Mouse (Mus musculus): Measurements from ENCODE around the gene 2310003L06Rik. TPM values are rescaled to one million over a fixed set of nuclear protein-coding genes. Genes with fewer than 3 reads are reported as not detected.

The 2310003L06Rik gene
- polyA plus RNA-seq (2016; fragmentation: Nextera tagmentation; extraction: Ambion mirVana) = not detected in 2 replicates

DNA sequence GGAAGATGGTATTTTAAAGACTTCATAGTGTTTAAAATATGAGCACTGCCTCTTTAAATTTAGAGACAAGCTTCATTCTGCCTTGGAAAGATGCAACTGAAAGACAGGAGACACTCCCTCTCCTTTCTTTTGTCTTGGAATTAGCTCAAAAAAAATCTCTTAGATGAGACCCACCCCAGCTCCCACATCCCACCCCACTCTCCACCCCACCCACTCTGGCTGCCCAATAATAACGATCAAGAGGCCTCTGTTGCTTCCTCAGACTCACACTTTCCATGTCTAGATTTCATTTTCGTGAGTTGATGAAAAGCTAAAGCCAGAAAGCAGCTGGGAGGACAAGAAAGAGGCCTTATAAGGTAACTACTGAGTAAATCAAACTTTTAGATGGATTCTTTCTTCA, at the start of gene 2310003L06Rik, which contains the start of gene Gm28434:
TSS of gene 2310003L06Rik (plus strand) at position 259 of the 400 bp plus-strand sequence.
TSS of gene Gm28434 (plus strand) at position 317 of the 400 bp plus-strand sequence.
- Histone ChIP-seq H3K9me3 (no peaks in the 10 kb centered on the region), H3K4me1 (no peaks in the 10 kb centered on the region), H3K27ac (no peak within 1 kb of the TSS), H3K36me3 (replicated peaks) (no peaks in the 10 kb centered on the region), H3K27me3 (ENCODE audit: poor library complexity, severe bottlenecking) (no peaks in the 10 kb centered on the region), H3K4me3 (no peak within 1 kb of the TSS)
- 65% methylated on average over 2 of the region's 2 CpGs for WGBS
- DNase-seq (ENCODE audit: extremely low spot score, low spot score) = no peak

DNA sequence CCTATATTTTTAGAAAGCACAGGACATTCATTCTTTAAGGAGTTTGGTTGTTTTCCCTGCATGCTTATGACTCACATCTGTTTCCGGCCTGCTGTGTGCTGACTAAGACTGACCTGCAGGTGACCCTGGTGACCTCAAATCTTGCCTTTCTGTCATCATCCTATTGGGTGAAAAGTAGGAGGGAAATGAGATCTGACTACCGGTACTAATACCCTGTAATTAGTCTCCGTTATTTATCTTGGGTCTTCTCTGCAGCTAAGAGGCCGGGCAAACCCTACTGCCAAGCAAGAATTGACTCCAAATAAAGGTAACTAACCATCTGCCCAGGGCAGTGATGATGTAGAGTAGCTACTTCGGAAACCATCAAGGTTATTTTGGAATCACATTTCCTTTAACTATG, 43.9 kb upstream of the 2310003L06Rik start, which contains the start of gene Csn3:
TSS of gene Csn3 (plus strand) at position 208 of the 400 bp plus-strand sequence.
- peaks cover 18% of the 10 kb centered on the region; the same call in 1 of the 2 replicates for H3K4me1 ChIP-seq
- H3K27me3 ChIP-seq (ENCODE audit: poor library complexity, severe bottlenecking) = no peaks in the 10 kb centered on the region
- H3K4me3 ChIP-seq = no peak within 1 kb of the TSS
- no peaks in the 10 kb centered on the region for H3K9me3 ChIP-seq
- WGBS = 21% methylated on average over 5 of the region's 5 CpGs
- no peak for DNase-seq (ENCODE audit: extremely low spot score, low spot score)
- H3K36me3 ChIP-seq (replicated peaks) = no peaks in the 10 kb centered on the region
- H3K27ac ChIP-seq = no peak within 1 kb of the TSS

DNA sequence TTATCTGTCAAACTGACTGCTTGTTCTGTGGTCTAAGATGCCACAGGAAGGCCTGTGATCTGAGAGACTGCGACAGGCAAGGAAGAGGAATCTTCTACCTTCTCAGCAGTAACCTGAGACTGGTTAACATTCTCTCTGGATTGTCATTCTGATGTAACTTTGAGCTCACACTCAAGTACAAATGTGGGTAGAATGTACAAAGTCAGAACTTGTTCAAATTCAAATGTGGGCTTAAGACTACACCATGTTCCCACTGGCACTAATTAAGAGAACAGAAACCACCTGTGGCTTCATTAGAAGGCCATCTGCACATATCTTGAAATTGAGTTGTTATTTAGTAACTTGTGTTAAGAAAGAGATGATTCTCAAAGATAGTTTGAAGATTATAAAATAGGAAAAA, 37.7 kb upstream of the 2310003L06Rik start:
- Histone ChIP-seq H3K27me3 (ENCODE audit: poor library complexity, severe bottlenecking) (no peaks in the 10 kb centered on the region), H3K4me1 (no peaks in the 10 kb centered on the region), H3K27ac (no peak overlapping the region), H3K36me3 (replicated peaks) (no peaks in the 10 kb centered on the region), H3K4me3 (no peak overlapping the region), H3K9me3 (no peaks in the 10 kb centered on the region)
- 44% methylated on average over 1 of the region's 1 CpGs for WGBS
- no peak for DNase-seq (ENCODE audit: extremely low spot score, low spot score)

DNA sequence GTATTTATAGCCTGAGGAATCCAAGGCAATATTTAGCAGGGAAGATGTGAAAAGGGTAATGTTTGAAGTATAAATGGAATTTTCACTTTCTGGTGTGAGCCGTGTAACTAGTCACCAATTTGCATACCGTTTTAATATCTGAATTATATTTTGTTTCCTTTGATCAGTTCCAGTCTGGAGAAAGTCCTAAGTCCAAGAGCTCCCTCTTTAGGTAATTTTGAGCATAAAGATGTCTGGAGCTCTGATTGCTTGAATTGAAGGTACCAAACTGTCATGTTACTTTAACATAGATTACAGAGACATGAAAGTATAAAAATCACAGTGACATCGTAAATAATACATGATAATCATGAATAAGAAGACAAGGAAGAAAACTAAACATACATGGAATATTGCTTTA, 28.5 kb upstream of the 2310003L06Rik start:
- DNase-seq (ENCODE audit: extremely low spot score, low spot score) = no peak
- H3K9me3 ChIP-seq = no peaks in the 10 kb centered on the region

DNA sequence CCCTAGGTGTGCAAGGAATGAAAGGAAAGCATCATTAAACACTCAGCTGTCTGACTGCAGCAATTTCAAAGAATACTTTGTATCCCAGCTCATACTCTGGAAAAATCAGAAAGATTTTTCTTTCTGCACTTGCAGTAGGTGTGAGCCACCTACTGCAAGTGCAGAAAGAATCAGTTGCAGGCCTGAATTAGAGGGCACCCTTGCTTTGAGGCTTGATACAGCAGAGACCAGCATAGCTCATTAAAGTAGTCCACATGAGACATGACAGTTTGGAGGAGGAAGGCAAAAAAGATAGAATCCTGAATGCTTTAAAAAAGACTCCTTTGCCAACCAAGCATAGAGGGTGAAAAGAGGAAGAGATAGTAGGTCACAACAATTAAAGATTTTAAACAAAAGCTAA, 26.7 kb upstream of the 2310003L06Rik start:
- H3K4me3 ChIP-seq = no peak overlapping the region
- H3K27me3 ChIP-seq (ENCODE audit: poor library complexity, severe bottlenecking) = no peaks in the 10 kb centered on the region
- H3K36me3 ChIP-seq (replicated peaks) = no peaks in the 10 kb centered on the region
- DNase-seq (ENCODE audit: extremely low spot score, low spot score) = no peak
- no peaks in the 10 kb centered on the region for H3K4me1 ChIP-seq
- H3K9me3 ChIP-seq = no peaks in the 10 kb centered on the region
- no peak overlapping the region for H3K27ac ChIP-seq

More for the DNA sequence above, 28.5 kb upstream of the 2310003L06Rik start:
- H3K4me1 ChIP-seq = no peaks in the 10 kb centered on the region
- H3K27ac ChIP-seq = no peak overlapping the region
- no peaks in the 10 kb centered on the region for H3K27me3 ChIP-seq (ENCODE audit: poor library complexity, severe bottlenecking)
- no peak overlapping the region for H3K4me3 ChIP-seq
- no peaks in the 10 kb centered on the region for H3K36me3 ChIP-seq (replicated peaks)
- WGBS = 56% methylated on average over 3 of the region's 3 CpGs

DNA sequence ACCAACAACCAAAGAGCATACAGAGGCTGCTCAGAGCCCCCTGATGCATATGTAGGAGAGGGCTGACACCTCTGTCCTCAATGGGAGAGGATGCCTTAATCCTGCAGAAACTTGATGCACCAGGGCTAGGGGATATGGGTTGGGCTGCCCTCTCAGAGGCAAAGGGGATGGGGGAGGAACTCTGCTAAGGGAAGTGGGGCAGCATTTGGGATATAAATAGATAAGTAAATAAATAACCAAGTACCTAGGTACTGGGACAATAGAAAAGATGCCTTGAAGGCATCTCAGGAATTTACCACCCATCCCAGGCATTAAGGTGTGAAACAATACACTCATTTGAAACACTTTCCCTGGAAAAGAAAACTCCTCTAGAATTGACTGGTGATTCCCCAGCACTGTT, 17.4 kb upstream of the 2310003L06Rik start:
- DNase-seq (ENCODE audit: extremely low spot score, low spot score) = no peak
- H3K9me3 ChIP-seq = no peaks in the 10 kb centered on the region
- H3K27ac ChIP-seq = no peak overlapping the region
- no peaks in the 10 kb centered on the region for H3K27me3 ChIP-seq (ENCODE audit: poor library complexity, severe bottlenecking)
- no peak overlapping the region for H3K4me3 ChIP-seq
- H3K36me3 ChIP-seq (replicated peaks) = no peaks in the 10 kb centered on the region
- H3K4me1 ChIP-seq = no peaks in the 10 kb centered on the region

DNA sequence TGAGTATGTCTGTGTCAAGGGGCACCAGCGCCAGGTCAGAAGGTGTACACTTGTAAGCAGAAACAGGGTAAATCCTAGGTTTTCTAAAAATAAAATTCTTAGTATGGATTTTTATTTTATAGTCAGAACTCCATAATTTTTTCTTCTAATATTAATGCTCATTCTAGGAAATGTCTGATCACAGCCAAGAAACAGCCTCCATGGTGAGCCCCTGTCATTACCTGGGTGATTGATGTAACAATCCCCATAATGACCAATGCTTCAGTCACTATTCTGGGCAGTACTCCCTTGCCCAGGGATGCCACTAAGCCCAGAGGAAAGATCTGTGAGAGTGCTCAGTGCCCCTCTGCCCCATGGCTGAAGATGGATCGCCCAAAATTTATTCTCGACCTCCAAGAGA, 9.9 kb downstream of the 2310003L06Rik start, which contains the start of gene Cabs1:
TSS of gene Cabs1 (plus strand) at position 301 of the 400 bp plus-strand sequence.
- DNase-seq (ENCODE audit: extremely low spot score, low spot score) = no peak
- Histone ChIP-seq H3K36me3 (replicated peaks) (no peaks in the 10 kb centered on the region), H3K9me3 (no peaks in the 10 kb centered on the region), H3K27me3 (ENCODE audit: poor library complexity, severe bottlenecking) (no peaks in the 10 kb centered on the region), H3K27ac (no peak within 1 kb of the TSS), H3K4me3 (no peak within 1 kb of the TSS), H3K4me1 (no peaks in the 10 kb centered on the region)
- WGBS = 92% methylated on average over 3 of the region's 3 CpGs

DNA sequence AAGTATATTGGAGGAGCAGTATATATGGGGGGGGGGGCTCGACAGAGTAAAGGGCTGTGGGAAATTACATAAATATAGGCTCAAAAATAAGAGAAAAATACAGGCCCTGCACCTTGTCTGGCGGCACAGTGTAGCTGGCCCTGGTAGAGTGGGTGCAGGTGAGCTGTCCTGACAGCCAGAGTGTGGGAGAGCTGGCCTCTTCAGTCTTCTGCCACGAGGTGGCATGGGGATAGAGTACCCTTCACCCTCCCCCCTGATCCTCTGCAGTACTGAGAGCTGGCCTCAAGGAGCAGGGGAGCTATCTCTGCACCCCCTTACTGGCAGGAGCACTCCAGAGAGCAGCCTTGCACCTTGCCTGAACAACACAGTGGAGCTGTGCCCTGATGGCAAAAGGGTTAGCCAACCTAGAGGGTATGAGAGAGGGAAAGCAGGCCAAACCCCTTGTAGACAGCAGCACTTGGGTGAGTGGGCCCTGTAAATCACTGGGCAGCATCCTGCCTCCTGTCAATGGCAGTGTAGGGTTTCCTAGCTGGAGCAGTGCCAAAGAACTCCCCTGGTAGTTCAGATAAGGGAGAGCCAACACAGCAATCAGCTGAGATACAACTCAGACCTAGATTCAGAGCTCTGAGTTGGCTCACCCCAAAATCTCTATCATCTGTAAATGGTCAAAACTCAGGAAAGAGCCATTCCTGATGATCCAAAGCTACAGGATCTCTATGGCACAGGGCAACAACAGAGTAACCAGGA, 13.4 kb downstream of the 2310003L06Rik start:
- 70% methylated on average over 3 of the region's 3 CpGs for WGBS
- Histone ChIP-seq H3K27ac (no peak overlapping the region), H3K27me3 (ENCODE audit: poor library complexity, severe bottlenecking) (no peaks in the 10 kb centered on the region)

DNA sequence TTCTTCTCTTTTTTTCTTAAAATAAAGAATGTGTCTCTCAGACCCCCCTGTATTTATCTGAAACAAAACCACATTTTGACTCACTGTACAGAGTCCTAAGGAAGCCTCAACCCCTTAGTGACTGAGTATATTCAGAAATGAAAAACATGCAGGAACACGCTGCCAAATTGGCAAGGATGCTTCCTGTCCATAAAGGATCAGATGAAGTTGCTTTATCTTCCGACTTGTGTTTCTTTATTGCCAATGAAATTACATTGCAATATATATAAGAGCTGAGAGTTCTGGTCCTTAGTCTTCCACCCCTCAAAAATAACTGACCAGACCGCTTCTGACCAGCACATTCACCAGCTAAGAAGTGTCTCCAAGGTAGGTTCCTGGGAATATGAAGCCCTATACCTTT, 33.0 kb downstream of the 2310003L06Rik start, which contains the start of gene Smr3a:
TSS of gene Smr3a (plus strand) at position 301 of the 400 bp plus-strand sequence.
- WGBS = 96% methylated on average over 3 of the region's 3 CpGs
- no peak for DNase-seq (ENCODE audit: extremely low spot score, low spot score)
- Histone ChIP-seq H3K9me3 (no peaks in the 10 kb centered on the region), H3K27me3 (ENCODE audit: poor library complexity, severe bottlenecking) (no peaks in the 10 kb centered on the region), H3K27ac (no peak within 1 kb of the TSS), H3K4me1 (no peaks in the 10 kb centered on the region), H3K36me3 (replicated peaks) (no peaks in the 10 kb centered on the region), H3K4me3 (no peak within 1 kb of the TSS)

More for the DNA sequence above, 13.4 kb downstream of the 2310003L06Rik start:
- no peaks in the 10 kb centered on the region for H3K36me3 ChIP-seq (replicated peaks)
- H3K4me3 ChIP-seq = no peak overlapping the region
- no peaks in the 10 kb centered on the region for H3K4me1 ChIP-seq
- DNase-seq (ENCODE audit: extremely low spot score, low spot score) = no peak
- H3K9me3 ChIP-seq = no peaks in the 10 kb centered on the region

DNA sequence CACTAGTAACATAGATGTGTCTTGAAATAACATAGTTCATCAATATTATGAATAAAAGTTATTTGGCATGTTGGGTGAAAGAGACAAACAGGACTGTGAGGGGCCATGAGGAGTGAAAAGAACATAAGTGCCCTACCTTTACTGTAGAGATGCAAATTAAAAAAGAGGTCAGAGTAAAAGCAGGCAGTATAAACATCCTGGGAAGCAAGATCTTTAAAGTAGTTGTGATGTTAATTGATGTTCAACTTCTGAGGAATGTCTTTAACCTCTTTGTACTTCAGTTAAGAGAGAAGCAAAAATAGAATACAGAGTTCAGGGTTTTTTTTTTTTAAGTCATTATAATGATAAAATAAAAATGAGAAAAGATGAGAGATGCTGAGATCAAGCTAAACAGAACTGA, 36.0 kb downstream of the 2310003L06Rik start:
- Histone ChIP-seq H3K27me3 (ENCODE audit: poor library complexity, severe bottlenecking) (no peaks in the 10 kb centered on the region), H3K4me1 (no peaks in the 10 kb centered on the region), H3K27ac (no peak overlapping the region), H3K36me3 (replicated peaks) (no peaks in the 10 kb centered on the region), H3K4me3 (no peak overlapping the region), H3K9me3 (no peaks in the 10 kb centered on the region)
- no peak for DNase-seq (ENCODE audit: extremely low spot score, low spot score)

Other genes with a start within 250 kb of the 2310003L06Rik start
- gene Csn1s2a, start 194.9 kb upstream of the 2310003L06Rik start, polyA plus RNA-seq (2016; fragmentation: Nextera tagmentation; extraction: Ambion mirVana) = not detected in 2 replicates
- not detected in 2 replicates for gene Csn1s2b, start 161.4 kb upstream of the 2310003L06Rik start, polyA plus RNA-seq (2016; fragmentation: Nextera tagmentation; extraction: Ambion mirVana)
- gene Prr27, start 143.8 kb upstream of the 2310003L06Rik start, polyA plus RNA-seq (2016; fragmentation: Nextera tagmentation; extraction: Ambion mirVana) = not detected in 2 replicates
- not detected in 2 replicates for gene Odam, start 84.4 kb upstream of the 2310003L06Rik start, polyA plus RNA-seq (2016; fragmentation: Nextera tagmentation; extraction: Ambion mirVana)
- gene Csn3, start 43.9 kb upstream of the 2310003L06Rik start, polyA plus RNA-seq (2016; fragmentation: Nextera tagmentation; extraction: Ambion mirVana) = 0.37 and 0.52 TPM in 2 replicates
- gene Gm28434, start 58 bp downstream of the 2310003L06Rik start, polyA plus RNA-seq (2016; fragmentation: Nextera tagmentation; extraction: Ambion mirVana) = not detected in 2 replicates
- gene Cabs1, start 10.0 kb downstream of the 2310003L06Rik start, polyA plus RNA-seq (2016; fragmentation: Nextera tagmentation; extraction: Ambion mirVana) = not detected in 2 replicates
- not detected in 2 replicates for gene Smr3a, start 33.1 kb downstream of the 2310003L06Rik start, polyA plus RNA-seq (2016; fragmentation: Nextera tagmentation; extraction: Ambion mirVana)
- gene Smr2, start 117.1 kb downstream of the 2310003L06Rik start, polyA plus RNA-seq (2016; fragmentation: Nextera tagmentation; extraction: Ambion mirVana) = not detected in 2 replicates
- not detected in 2 replicates for gene Gm11116, start 142.1 kb downstream of the 2310003L06Rik start, polyA plus RNA-seq (2016; fragmentation: Nextera tagmentation; extraction: Ambion mirVana)
- gene Gm11115, start 184.6 kb downstream of the 2310003L06Rik start, polyA plus RNA-seq (2016; fragmentation: Nextera tagmentation; extraction: Ambion mirVana) = not detected in 2 replicates